Mouse (Mus musculus) cerebellum, adult 2 months (tissue): ENCODE data around the gene Tmem72. TPM values are rescaled to one million over a fixed set of nuclear protein-coding genes. Genes with fewer than 3 reads are reported as not detected.

Source experiments
- DNase-seq, 2 experiments: peaks; one replicate each; pipeline ENCODE4 v3.0.0; 2021
- H3K27ac ChIP-seq: fragments of 200-500 bp; 2 replicates; pipeline ENCODE4 v1.5.1; 2012; ENCODE audit warnings: low read length, control low read depth, inconsistent platforms; ENCODE audit not compliant: insufficient read depth
- H3K27me3 ChIP-seq: fragments of 200-500 bp; 2 replicates; pipeline ENCODE4 v1.6.1; 2012; ENCODE audit warnings: inconsistent platforms, mild to moderate bottlenecking, low read length, moderate library complexity; ENCODE audit not compliant: control insufficient read depth, insufficient read depth
- H3K4me1 ChIP-seq: fragments of 200-500 bp; 2 replicates; pipeline ENCODE4 v1.6.1; 2011; ENCODE audit warnings: low read length; ENCODE audit not compliant: control insufficient read depth, insufficient read depth
- H3K4me3 ChIP-seq: fragments of 200-500 bp; replicated peaks from 2 replicates; pipeline ENCODE3; 2011; ENCODE audit warnings: mild to moderate bottlenecking, low read depth, low read length, control low read depth; ENCODE audit not compliant: insufficient read depth
- CTCF ChIP-seq: fragments of 200-500 bp; IDR thresholded peaks from 2 replicates; pipeline ENCODE4 v1.5.1; 2011; ENCODE audit warnings: low read depth, mild to moderate bottlenecking, control low read depth, low read length, moderate library complexity, borderline replicate concordance; ENCODE audit not compliant: insufficient read depth
- POLR2A ChIP-seq: fragments of 200-500 bp; IDR thresholded peaks from 2 replicates; pipeline ENCODE4 v1.6.1; 2011; ENCODE audit warnings: low read length, control low read depth, borderline replicate concordance; ENCODE audit not compliant: insufficient read depth
- WGBS: fragments of 180-500 bp; shearing (Covaris S2); methylation state at CpG from one replicate; pipeline ENCODE4 v1.1.7; 2018; 5-methylcytosine and 5-hydroxymethylcytosine counted together
- polyA plus RNA-seq: library from polyadenylated mRNA; depleted of rRNA; stranded (reverse); fragments of >200 nt; gene quantifications from 2 replicates; pipeline ENCODE4 v1.2.3, GENCODE M21; 2012; rRNA removed

Gene Tmem72
- 0.77 and 1.5 TPM in 2 replicates for polyA plus RNA-seq

DNA sequence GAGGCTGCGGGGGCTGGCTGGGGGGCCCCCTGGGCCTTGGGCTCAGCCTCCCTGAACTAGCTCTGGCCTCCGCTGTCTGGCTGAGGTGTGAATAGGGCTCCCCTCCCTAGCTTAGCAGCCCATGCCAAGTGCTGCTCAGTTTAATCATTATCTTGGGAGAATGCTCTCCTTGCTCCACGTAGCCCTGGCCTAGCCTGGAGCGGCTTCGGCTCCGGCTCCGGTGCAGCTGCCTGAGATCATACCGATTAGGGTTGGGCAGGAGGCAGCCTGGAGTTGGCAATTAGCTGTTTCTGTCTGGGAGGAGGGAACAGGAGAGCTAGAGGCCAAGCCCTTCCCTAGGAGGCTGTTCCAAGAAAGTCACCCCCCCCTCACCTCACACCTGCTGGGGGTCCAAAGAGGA, at the start of gene Tmem72:
Gene Tmem72 (minus strand): TSS at position 248 of the 400 bp plus-strand sequence.
- H3K4me1 ChIP-seq = no peaks in the 10 kb centered on the region
- H3K27me3 ChIP-seq = no peaks in the 10 kb centered on the region; the same call in 1 of the 2 replicates
- no peak within 1 kb of the TSS for H3K27ac ChIP-seq
- DNase-seq = no peak
- WGBS = 24% methylated on average over 8 of the region's 8 CpGs
- H3K4me3 ChIP-seq = no peak within 1 kb of the TSS
- TF ChIP-seq CTCF = no peak
- TF ChIP-seq POLR2A = no peak

DNA sequence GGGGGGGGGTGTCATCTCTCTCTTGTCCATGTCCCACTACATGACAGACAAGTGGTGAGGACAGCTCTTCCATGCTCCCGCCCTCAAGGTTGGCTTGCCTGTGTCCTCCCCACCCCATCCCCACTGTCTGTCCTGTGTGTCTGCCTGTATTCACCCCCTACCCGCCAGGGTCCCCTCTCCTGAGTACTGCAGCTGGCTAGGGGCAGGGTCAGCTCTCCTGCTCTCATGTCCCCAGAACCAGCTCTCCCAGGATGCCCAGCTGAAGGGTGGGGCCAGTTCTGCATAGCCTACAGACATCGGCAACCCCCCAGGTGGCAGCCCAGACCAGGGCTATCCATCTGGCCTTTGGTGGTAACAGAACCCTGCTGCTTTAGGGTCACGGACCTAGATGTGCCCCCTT, 47.8 kb upstream of the Tmem72 start:
- DNase-seq = no peak
- WGBS = 90% methylated on average over 4 of the region's 4 CpGs
- Histone ChIP-seq H3K27ac (no peak overlapping the region), H3K27me3 (no peaks in the 10 kb centered on the region), H3K4me3 (no peak overlapping the region), H3K4me1 (no peaks in the 10 kb centered on the region)
- TF ChIP-seq CTCF = no peak
- no peak for TF ChIP-seq POLR2A

DNA sequence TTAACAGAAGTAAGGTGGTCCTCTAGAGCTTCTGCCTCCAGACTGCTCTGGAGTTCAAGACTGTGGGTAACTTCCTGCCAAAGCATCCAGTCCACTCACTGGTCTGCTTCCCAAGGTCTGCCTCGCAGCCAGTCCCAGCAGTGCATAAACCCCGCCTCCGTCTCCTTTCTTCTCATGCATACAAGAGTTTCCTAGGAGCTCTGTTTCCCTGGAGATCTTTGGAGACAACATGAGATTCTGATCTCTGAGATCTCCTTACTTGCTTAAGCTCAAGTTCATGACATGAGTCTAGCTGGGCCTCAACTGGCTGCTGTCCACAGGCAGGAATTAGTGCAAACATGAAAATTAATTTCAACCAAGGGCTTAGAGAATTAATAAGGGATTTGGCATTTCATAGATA, 45.6 kb upstream of the Tmem72 start:
- no peaks in the 10 kb centered on the region for H3K27me3 ChIP-seq
- no peak overlapping the region for H3K27ac ChIP-seq
- H3K4me1 ChIP-seq = no peaks in the 10 kb centered on the region
- DNase-seq = no peak
- H3K4me3 ChIP-seq = no peak overlapping the region
- TF ChIP-seq CTCF (no peak), POLR2A (no peak)
- 26% methylated on average over 3 of the region's 3 CpGs for WGBS

DNA sequence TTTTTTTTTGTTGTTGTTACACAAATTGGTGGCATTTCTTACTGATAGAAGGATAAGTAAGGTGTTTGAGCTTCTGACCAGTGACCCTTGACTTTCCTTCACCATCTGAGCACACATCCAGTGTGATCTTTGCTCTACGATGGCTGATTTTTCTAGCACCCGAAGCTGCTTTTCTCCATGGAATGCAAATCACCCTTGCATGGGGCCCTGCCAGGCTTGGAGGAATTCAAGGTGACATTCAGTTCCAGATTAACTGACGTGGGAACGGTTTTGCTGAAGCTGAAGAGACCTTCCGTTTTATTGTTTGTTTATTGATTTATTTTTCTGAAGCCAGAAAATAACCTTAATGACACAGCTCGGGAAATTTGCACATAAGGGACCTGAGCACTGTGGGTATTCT, 43.5 kb upstream of the Tmem72 start:
- WGBS = 71% methylated on average over 6 of the region's 6 CpGs
- Histone ChIP-seq H3K4me1 (no peaks in the 10 kb centered on the region), H3K27me3 (no peaks in the 10 kb centered on the region), H3K4me3 (no peak overlapping the region), H3K27ac (no peak overlapping the region)
- no peak for DNase-seq
- TF ChIP-seq POLR2A = no peak
- no peak for TF ChIP-seq CTCF

DNA sequence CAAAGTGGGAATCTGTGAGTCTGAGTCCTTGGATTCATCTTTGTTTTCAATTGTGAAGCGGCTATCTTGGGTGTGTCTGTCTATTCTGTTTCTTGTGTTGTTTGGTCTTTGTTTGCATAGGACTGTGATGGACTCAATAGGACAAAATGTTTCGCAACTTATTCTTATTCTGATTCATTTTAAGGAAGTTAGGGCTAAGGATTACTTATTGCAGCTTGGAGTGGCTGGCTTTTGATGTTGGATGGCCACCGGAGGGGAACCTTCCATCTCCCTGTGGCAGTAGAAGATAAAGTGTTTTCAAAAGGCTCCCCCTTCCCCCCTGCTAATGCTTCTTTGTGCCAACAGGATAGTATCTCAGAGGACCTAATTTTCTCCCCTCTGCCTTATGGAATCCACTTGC, 39.7 kb upstream of the Tmem72 start:
- WGBS = 95% methylated on average over 3 of the region's 3 CpGs
- H3K27ac ChIP-seq = no peak overlapping the region
- no peak overlapping the region for H3K4me3 ChIP-seq
- no peak for DNase-seq
- TF ChIP-seq CTCF (no peak), POLR2A (no peak)
- no peaks in the 10 kb centered on the region for H3K4me1 ChIP-seq
- no peaks in the 10 kb centered on the region for H3K27me3 ChIP-seq

DNA sequence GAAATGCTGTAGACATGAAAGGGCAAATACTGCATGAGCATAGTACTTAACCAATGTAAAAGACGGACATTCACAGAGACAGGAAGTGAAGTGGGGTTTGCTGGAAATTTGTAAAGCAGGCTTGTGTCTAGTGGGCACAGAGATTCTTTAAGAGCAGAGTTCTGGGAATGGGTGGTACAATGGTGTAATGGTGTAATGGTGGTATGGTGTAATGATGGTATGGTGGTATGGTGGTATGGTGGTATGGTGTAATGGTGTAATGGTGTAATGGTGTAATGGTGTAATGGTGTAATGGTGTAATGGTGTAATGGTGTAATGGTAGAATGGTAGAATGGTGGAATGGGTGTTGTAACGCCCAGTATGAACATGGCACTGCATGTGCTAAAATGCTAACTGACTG, 21.3 kb upstream of the Tmem72 start:
- Histone ChIP-seq H3K27ac (no peak overlapping the region), H3K4me3 (no peak overlapping the region), H3K27me3 (no peaks in the 10 kb centered on the region), H3K4me1 (no peaks in the 10 kb centered on the region)
- TF ChIP-seq POLR2A = no peak
- TF ChIP-seq CTCF = no peak
- WGBS = 85% methylated on average over 2 of the region's 2 CpGs
- no peak for DNase-seq

DNA sequence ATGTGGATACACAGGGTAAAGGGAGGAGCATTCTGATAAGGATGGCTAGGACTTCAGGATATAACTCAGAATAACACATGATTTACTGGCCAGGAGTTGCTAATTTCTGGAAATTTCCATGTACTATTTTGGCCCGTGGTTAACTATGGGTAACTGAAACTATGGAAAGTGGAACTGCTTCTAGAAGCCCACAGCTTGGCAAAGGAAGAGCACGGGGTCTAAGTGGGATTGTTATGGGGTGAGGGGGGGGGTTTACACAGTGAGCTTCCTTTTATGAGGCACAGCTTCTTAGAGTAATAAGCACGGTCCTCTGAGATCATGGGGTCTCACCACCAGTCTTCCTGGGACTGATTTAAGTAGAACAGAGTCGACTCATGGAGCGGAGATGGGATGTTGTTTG, 18.6 kb upstream of the Tmem72 start:
- H3K4me1 ChIP-seq = no peaks in the 10 kb centered on the region
- DNase-seq = no peak
- H3K27ac ChIP-seq = no peak overlapping the region
- no peaks in the 10 kb centered on the region for H3K27me3 ChIP-seq
- no peak overlapping the region for H3K4me3 ChIP-seq
- 92% methylated on average over 5 of the region's 5 CpGs for WGBS
- TF ChIP-seq POLR2A = no peak
- no peak for TF ChIP-seq CTCF

DNA sequence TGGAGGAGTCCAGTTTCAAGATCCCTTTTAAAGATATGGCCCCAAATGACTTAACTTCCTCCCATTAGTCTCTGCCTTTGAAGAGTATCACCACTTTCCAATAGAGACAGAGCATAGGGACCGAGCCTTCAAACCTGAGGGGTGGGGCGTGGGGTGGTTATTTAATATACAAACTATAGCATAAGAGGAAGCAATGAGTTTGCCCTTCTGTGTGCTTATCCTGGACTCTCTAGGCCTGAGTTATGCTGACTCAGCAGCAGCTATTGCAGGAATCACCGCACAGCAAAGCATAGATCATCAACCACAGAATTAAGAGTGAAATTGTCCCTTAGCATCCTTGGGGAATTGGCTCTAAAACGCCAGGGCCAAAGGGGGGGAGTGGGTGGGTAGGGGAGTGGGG, 16.9 kb upstream of the Tmem72 start:
- TF ChIP-seq POLR2A (no peak), CTCF (no peak)
- no peak for DNase-seq
- Histone ChIP-seq H3K27ac (no peak overlapping the region), H3K4me1 (no peaks in the 10 kb centered on the region), H3K27me3 (no peaks in the 10 kb centered on the region), H3K4me3 (no peak overlapping the region)
- WGBS = 77% methylated on average over 4 of the region's 4 CpGs
